Mouse (Mus musculus) limb, embryonic 15.5 days (tissue): ENCODE results near the gene Slfn8. TPM values are rescaled to one million over a fixed set of nuclear protein-coding genes. Genes with fewer than 3 reads are reported as not detected.
A peak's percentile ranks its signal among the peaks of the same experiment; 100 is the strongest.

ENCODE experiments used
- ATAC-seq: fragments of 200-750 bp; cut with Nextera tagmentation; 2 replicates; pipeline ENCODE4 v1.8.0; 2017; ENCODE audit warnings: low read depth, moderate TSS enrichment; ENCODE audit not compliant: insufficient number of reproducible peaks, low FRiP score, low TSS enrichment
- H3K27ac ChIP-seq: fragments of 300-500 bp; sonication (generic); 2 replicates; pipeline ENCODE4 v1.5.1; 2015; ENCODE audit warnings: moderate library complexity, mild to moderate bottlenecking, inconsistent platforms
- H3K27me3 ChIP-seq: fragments of 300-500 bp; sonication (generic); 2 replicates; pipeline ENCODE4 v1.6.1; 2015; ENCODE audit warnings: inconsistent platforms
- H3K36me3 ChIP-seq: fragments of 300-500 bp; sonication (generic); 2 replicates; pipeline ENCODE4 v1.6.1; 2015; ENCODE audit warnings: inconsistent platforms
- H3K4me1 ChIP-seq: fragments of 300-500 bp; sonication (generic); 2 replicates; pipeline ENCODE4 v1.6.1; 2015; ENCODE audit warnings: inconsistent platforms
- H3K4me2 ChIP-seq: fragments of 300-500 bp; sonication (generic); 2 replicates; pipeline ENCODE4 v1.6.1; 2015; ENCODE audit warnings: mild to moderate bottlenecking, inconsistent platforms
- H3K4me3 ChIP-seq: fragments of 300-500 bp; sonication (generic); 2 replicates; pipeline ENCODE4 v1.5.1; 2015; ENCODE audit warnings: mild to moderate bottlenecking, inconsistent platforms
- H3K9ac ChIP-seq: fragments of 300-500 bp; sonication (generic); 2 replicates; pipeline ENCODE4 v1.6.1; 2015; ENCODE audit warnings: inconsistent platforms
- H3K9me3 ChIP-seq: fragments of 300-500 bp; sonication (generic); 2 replicates; pipeline ENCODE4 v1.6.1; 2016; ENCODE audit warnings: inconsistent platforms
- WGBS: fragments of 180-500 bp; shearing (Covaris S2); methylation state at CpG from one replicate; pipeline ENCODE4 v1.1.7; 2015; 5-methylcytosine and 5-hydroxymethylcytosine counted together
- microRNA-seq: library from miRNA; unstranded; fragments of <30 nt; microRNA quantifications from one replicate; pipeline ENCODE4, GENCODE M21; 2016
- polyA plus RNA-seq: library from polyadenylated mRNA; unstranded; fragments of >200 nt; fragmentation: Nextera tagmentation; extraction: Ambion mirVana; gene quantifications from 2 replicates; pipeline ENCODE4 v1.2.1, GENCODE M21; 2015

Gene Slfn8
- polyA plus RNA-seq, 1 experiment from 2014 or later = 0.68 TPM

GRCm38 (mm10) chr11:82952612-82953542, 67.7 kb downstream of the Slfn8 start:
- no peaks in the 10 kb centered on the region for H3K36me3 ChIP-seq
- no peak overlapping the region for H3K9ac ChIP-seq
- ATAC-seq = no peak
- 0 out of 2 replicates have a peak overlapping the region, but pooled peaks have one; percentile 9 for H3K4me3 ChIP-seq
- no peaks in the 10 kb centered on the region for H3K9me3 ChIP-seq
- H3K4me2 ChIP-seq = 0 out of 2 replicates have a peak overlapping the region, but pooled peaks have one; percentile 14
- H3K27me3 ChIP-seq = peaks cover 48% of the 10 kb centered on the region
- 56% methylated on average over 9 of the region's 9 CpGs for WGBS
- peaks cover 12% of the 10 kb centered on the region; the same call in 1 of the 2 replicates for H3K4me1 ChIP-seq
- no peak overlapping the region for H3K27ac ChIP-seq

Small RNAs within 50 kb of the gene (microRNA-seq; reads per million reads assigned to microRNA genes)
- gene Gm27598 (not detected), gene Mir7679 (not detected)

Other genes with a start within 250 kb of the Slfn8 start
- gene Lig3, start 239.7 kb downstream of the Slfn8 start, polyA plus RNA-seq = 26.4 and 30.6 TPM in 2 replicates
- gene Rffl, start 149.6 kb downstream of the Slfn8 start, polyA plus RNA-seq = 11.4 and 12.5 TPM in 2 replicates
- gene Rad51d, start 130.2 kb downstream of the Slfn8 start, polyA plus RNA-seq = 12.7 and 15.4 TPM in 2 replicates
- 0.12 and 0.37 TPM in 2 replicates for gene Fndc8, start 128.7 kb downstream of the Slfn8 start, polyA plus RNA-seq
- 31.6 and 32.4 TPM in 2 replicates for gene Nle1, start 112.4 kb downstream of the Slfn8 start, polyA plus RNA-seq
- 15.6 and 35.8 TPM in 2 replicates for gene Unc45b, start 110.3 kb downstream of the Slfn8 start, polyA plus RNA-seq
- 3.1 and 3.4 TPM in 2 replicates for gene Slfn5, start 69.5 kb downstream of the Slfn8 start, polyA plus RNA-seq
- gene Slfn9, start 29.0 kb downstream of the Slfn8 start, polyA plus RNA-seq = 15.0 and 18.5 TPM in 2 replicates
- gene Slfn2, start 44.3 kb upstream of the Slfn8 start, polyA plus RNA-seq = 5.0 and 6.3 TPM in 2 replicates
- gene Slfn1, start 96.0 kb upstream of the Slfn8 start, polyA plus RNA-seq = 0.41 and 0.45 TPM in 2 replicates
- 0.30 and 0.31 TPM in 2 replicates for gene Slfn4, start 154.4 kb upstream of the Slfn8 start, polyA plus RNA-seq
- 0.93 and 1.0 TPM in 2 replicates for gene Slfn3, start 170.5 kb upstream of the Slfn8 start, polyA plus RNA-seq